Mouse (Mus musculus): Measurements from ENCODE around the gene Gpr119.

The Gpr119 gene

DNA sequence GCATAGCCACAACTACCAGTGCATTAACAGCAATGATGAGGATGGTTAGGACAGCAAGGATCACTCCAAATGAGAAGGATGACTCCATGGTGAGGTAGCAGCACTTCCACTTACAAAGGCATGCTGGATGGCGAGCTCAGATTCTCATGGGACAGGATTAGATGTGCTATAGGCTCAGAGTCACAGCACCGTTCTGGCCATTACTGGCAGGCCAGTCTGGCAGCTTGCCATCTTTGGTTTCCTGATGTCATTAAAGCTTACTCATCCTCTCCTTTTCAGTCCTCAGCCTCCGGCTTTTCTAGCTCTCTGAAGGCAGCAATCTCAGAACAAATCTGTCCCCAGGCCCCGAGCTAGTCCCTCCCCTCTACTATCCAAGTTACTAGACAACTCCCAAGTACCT is at the start of gene Gpr119:
Gene Gpr119, minus strand, starts transcription at position 308 of the 400 bp plus-strand sequence.
- DNase-seq (ENCODE audit: low spot score in 2 of 2) = no peak

DNA sequence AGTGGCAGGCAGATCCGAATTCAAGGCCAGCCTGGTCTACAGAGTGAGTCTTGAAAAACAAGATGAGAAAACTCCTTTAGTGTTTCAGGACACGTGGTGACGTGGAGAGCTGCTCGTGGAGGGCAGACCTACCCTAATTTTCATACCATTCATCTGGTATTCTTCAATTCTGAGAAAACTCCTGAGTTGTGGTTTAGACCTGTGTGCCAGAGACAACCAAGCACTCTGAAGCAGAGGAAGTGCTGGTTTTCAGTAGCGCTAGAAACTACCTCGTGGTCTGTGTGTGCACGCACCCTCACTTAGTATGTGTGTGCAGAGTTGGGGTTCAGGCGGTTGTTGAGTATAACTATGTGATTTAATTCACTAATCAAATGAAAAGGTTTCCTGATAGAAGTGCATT is 38.6 kb upstream of the Gpr119 start:
- DNase-seq (ENCODE audit: low spot score in 2 of 2) = no peak

DNA sequence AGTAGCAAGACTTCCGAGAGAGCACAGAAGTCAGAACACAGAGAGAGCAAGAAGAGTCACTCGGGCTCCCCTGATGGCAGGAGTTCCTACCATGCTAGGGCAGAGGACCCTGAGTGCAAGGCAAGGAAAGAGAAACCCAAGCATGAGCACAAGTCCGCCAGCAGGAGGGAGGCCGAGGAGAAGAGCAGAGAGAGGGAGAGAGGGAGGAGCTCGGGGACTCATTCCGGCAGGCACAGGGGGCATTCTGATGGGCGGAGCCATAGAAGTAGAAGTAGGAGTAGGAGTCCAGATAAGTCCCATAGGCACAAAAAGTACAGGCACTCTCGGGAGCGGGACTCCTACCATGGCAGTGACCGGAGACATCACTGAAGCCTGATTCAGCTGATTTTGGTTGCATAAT is 35.4 kb upstream of the Gpr119 start:
- no peak for DNase-seq (ENCODE audit: low spot score in 2 of 2)

DNA sequence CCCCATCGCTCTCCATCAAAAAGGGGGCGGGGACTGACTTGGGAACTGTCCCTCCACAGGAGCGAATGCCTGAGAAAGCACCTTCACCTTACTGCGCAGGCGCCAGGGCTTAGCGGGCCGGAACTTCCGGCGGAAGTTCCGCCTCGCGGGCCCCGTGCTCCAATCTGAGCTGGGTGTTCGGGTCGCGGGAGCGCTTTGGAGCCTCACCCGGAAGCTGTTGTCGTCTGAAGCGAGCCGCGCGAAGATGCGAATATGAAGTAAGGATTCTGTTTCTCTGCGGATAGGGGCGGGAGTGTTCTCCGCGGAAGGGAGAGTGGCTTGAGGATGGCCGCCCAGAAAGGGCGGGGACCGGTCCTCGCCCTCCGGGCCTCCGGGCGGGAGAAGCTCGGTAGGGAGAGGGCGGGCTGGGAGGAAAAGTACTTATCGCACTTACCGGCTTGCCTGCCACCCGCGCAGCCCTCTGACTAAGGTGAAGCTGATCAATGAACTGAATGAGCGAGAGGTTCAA is 20.6 kb upstream of the Gpr119 start, which contains the start of gene Rbmx2:
Gene Rbmx2, plus strand, starts transcription at position 141 of the 508 bp plus-strand sequence.
- peak; percentile 87 for DNase-seq (ENCODE audit: low spot score in 2 of 2)

DNA sequence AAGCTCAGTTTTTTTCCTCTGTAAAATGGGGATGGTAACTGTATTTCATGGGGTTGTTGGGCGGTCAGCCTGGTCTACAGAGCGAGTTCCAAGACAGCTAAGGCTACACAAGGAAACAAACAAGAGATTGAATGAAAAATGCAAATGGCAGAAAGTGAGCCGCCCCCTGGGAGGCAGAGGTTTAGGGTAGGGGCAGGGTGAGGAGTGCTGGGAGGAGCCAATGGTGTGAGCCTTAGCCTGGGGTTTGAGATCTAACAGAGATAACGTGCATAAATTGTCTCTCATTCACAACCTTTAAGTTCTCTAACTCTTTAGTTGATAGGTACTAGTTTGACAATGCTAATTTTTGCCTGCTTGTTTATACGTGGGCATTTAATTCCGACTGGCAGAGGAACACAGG is 20.2 kb upstream of the Gpr119 start:
- DNase-seq (ENCODE audit: low spot score in 2 of 2) = no peak

DNA sequence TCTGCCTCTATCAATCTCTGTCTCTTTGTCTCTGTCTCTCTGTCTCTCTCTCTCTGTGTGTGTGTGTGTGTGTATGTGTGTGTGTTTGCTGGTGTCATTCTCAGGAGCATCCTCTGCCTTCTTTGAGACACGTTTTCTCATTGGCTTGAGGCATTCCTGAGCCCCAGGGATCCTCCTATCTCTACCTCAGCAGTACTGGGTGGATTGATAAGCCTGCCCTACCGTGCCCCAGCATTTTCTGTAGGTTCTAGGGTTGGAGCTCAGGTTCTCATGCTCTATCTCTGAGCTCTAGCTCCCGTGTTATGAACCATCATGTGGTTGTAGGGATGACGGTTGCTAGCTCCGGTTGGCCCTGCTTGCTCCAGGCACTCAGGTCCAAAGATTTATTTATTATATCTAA is 9.6 kb upstream of the Gpr119 start:
- no peak for DNase-seq (ENCODE audit: low spot score in 2 of 2)

DNA sequence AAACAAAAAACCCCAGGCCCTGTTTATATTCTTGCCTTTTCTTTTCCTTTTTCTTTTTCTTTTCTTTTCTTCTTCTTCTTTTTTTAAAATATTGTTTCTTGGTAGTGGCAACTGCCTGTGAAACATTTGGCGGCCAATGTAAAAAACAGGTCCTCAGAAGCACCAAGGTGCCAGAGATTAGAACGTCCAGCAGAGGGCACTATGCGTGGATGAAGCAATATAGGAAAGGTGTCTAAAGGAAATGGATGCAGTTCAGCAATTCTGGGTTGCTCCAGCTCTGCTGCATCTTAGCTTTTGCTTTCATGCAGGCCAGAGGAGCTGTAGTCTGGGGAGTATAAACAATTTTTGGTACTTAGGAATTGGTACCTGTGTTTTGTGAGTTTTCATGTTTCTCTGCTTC is 9.2 kb upstream of the Gpr119 start:
- DNase-seq (ENCODE audit: low spot score in 2 of 2) = peak in 1 of 2 experiments; percentile 17

DNA sequence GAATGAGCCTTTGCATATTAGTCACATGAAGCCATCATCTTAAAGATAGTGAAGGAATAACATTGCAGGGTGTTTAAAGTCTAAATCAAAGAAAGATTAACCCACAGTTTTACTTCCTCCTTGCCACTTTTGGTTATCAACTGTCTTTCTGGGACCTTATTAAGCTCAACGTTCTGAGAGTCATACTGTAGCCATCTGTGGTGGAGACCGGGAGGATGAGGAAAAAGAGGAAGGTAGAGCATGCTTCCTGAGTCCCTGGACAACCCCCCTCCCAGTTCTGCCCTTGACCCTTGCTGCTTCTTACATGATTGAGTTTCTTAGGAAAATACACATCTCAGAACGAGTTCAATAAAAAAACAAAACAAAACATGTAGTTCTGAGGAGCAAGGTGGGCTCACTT is 2.6 kb downstream of the Gpr119 start:
- DNase-seq (ENCODE audit: low spot score in 2 of 2) = no peak

DNA sequence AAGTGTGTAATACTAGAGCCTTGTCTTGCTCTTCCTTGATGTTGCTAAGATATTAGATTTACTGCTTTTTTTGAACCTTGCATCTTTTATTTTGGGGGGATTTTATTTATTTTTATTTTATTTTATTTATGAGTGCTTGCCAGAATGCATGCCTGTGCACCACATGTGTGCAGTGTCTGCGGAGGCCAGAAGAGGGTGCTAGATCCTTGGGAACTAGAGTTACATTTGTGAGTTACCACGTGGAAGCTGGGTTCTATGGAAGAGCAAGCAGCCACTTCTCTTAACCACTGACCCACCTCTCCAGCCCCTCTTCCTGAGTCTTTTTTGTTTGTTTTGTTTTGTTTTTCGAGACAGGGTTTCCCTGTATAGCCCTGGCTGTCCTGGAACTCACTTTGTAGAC is 4.7 kb downstream of the Gpr119 start:
- DNase-seq (ENCODE audit: low spot score in 2 of 2) = no peak

DNA sequence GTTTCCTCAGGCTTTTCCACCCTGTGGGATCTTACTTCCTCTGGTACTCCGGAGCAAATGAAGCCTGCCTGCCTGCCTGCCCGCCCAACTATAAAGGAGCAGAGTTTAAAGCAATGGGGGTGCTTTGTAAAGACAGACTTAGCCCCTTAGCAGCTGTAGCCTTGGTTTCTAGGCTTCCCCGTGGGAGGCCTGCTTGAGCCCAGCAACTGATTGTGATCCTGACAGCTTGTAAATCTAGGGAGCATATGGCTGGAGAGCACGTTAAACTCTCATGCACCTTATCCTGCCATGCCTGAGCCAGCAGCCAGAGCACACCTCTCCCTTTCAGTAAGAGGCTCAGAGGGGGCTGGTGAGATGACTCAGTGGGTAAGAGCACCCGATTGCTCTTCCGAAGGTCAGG is 7.5 kb downstream of the Gpr119 start:
- DNase-seq (ENCODE audit: low spot score in 2 of 2) = no peak

DNA sequence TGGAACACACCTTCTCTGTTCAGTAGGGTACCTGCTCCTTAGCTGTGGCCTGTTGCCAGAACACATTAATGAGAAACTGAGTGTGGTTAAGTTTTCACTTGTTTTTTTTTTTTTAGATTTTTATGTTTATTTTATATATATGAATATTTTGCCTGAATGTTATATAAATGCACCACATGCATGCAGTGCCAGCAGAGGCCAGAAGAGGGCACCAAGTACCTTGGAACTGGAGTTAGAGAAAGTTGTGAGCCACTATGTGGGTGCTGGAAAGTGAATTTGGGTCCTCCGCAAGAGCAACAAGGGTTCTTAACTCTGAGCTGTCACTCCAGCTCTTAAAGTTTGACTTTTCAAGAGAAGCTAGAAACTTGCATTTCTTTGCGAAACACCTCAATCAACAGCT is 30.2 kb downstream of the Gpr119 start:
- DNase-seq (ENCODE audit: low spot score in 2 of 2) = no peak

DNA sequence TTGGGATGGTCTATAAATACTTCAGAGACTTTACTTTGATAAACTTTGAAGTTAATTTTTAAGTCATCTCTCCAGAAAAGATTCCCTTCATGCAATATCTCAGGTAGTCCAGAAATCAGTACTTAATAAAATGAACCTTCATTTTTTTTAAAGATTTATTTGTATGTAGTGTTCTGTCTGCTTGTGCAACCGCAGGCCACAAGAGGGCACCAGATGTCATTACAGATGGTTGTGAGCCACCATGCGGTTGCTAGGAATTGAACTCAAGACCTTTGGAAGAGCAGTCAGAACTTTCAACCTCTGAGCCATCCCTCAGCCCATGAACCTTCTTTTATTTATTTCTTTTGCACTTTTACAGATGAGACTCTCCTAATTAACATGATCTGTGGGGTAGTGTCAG is 37.2 kb downstream of the Gpr119 start:
- DNase-seq (ENCODE audit: low spot score in 2 of 2) = no peak

DNA sequence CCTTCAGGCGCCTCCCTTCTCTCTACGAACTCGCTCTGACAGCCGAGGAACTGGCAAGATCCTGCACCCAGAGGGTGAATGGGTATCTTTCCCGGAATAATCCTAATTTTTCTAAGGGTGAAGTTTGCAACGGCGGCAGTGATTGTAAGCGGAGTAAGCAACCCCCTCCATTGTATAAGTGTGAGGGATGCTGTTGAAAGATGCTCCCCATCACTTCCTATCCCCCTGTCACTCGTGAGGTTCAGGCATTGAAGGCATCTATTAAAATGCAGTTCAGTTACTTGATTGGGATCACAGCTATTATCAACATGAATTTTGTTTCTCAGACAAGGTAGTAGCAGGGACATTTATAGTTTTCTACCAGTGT is 50.2 kb downstream of the Gpr119 start:
- DNase-seq (ENCODE audit: low spot score in 2 of 2) = no peak

DNA sequence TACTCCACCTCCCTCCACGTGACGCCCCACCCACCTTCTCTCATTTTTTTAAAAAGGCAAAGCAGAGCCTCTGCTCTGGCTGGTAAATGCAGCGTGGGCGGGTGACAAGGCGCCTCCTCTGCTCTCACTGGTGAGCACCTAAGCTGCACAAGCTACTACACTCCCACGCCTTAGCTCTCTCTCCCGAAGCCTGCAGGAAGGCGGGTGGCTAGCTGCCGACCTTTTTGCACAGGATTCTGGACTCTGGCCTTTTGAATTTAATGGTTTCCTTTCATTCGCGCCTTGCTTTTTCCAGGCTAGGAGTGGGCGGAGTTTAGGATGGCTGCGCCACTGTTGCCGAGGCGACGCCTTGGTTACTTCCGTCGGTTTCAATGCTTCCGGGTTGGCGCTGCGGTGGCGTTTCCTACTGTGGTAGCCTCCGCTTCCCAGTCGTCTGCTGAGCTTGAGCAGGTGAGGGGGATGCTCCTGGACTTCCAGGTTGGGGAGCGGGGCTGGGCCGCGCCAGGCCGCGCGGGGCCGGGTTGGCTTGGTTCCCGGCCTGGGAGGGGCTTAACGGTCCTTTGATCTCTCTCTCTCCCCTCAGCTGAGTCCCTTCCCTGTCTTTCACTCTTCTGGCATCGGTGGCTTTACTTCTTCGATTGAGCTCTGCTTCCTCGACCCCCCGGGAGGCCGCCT is 50.8 kb downstream of the Gpr119 start, which contains the start of gene Slc25a14:
Gene Slc25a14, plus strand, starts transcription at position 35 of the 675 bp plus-strand sequence.
- DNase-seq (ENCODE audit: low spot score in 2 of 2) = peak; percentile 69 to 75

DNA sequence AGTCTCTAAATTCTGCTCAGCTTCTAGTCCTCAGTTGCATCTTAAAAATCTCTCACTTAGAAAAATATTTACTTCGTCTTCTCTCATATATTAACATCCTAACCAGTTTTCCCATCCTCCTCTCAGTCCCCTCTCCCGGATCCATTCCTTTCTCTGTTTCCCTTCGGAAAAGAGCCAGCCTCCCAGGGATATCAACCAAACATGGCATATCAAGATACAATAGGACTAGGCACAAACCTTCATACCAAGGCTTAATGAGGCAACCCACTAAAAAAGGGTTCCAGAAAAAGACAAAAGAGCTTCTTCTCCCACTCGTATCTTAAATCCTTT is 51.3 kb downstream of the Gpr119 start:
- DNase-seq (ENCODE audit: low spot score in 2 of 2) = no peak

All from frontal cortex, postnatal 10 days (tissue).